Mouse (Mus musculus) left cerebral cortex, postnatal 25 days (tissue): ENCODE data around the gene Lrrc3c. TPM values are rescaled to one million over a fixed set of nuclear protein-coding genes. Genes with fewer than 3 reads are reported as not detected.

Source experiments
- DNase-seq, 2 experiments: peaks; one replicate each; pipeline ENCODE4 v3.0.0; 2022; ENCODE audit warnings: low spot score in 2 of 2, mixed read lengths in 1 of 2
- intact Hi-C: fragments of 180-260 bp; cut with DNase I; formaldehyde crosslinking; loops from one replicate; pipeline ENCODE4 v1.15.1; 2025
- total RNA-seq, 2 experiments: library from RNA; stranded (reverse); gene quantifications; 2 replicates each; pipeline ENCODE4 v1.2.3; 2021

Lrrc3c gene
- total RNA-seq: not detected

DNA sequence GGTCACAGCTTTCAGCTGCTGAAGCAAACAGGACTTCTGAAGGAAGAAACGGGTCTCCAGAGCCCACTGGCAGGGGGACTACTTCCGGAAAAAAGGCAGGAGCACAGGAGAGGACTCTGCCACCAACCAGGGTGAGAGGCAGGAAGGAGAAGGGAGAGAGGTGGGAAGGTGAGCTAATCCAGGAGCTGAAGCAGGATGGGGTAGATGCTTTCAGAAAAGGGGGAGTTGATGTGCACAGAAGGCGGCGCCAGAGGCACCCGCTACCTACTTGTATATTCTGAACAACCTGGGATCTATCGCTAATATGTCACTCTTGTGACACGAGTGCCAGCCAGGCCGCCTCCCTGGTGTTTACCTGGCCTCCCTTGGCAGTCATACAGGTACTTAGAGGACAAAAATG is at the start of gene Lrrc3c:
Gene Lrrc3c (plus strand): TSS at position 301 of the 400 bp plus-strand sequence.
- intact Hi-C loops: no loop called here
- no peak for DNase-seq

DNA sequence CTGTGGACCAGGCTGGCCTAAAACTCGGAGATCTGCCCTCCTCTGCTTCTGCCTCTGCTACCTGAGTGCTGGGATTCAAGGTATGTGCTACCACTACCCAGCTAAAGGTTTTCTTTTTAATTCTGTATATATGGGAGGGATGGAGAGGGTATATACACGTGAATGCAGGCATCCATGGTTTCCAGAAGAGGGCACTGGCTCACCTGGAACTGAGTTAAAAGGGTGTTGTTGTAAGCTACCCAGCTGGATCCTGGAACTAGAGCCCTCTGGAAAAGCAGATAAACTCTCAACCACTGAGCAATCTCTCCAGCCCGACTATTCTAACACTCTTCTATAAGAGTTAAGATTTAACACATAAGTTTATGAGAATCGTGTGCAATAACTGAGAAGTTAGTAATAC is 48.7 kb upstream of the Lrrc3c start:
- no peak for DNase-seq
- intact Hi-C loops: no loop called here

DNA sequence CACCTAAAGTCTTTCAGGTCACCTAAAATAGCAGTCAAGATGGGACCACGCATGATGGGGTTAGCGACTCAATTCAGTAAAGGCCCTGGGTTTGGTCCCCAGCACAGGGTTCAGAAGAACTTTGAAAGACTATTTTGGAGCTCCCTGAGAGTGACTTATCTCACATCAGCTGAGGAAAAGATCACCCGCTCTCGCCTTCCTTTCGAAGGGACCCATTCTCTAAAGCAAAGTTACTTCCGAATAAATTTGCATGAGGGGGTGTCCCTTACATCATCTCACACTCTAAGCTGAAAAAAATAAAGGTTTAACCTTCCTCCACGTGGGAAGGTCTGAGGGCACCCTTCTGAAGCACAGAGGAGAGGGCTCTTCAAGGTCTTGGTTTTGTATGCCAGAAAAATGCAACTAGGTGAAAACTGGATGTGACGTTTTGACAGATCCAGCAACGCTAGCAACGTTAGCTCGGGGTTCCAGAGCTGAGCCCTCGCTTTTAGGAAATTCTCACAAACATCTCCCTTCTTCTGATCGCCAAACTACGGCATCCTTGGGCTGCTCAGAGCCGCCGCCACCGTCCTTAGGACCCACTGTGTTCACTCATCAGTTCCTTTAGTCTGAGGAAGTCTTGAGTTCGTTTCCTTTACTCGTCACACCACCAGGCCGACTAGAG is 47.6 kb upstream of the Lrrc3c start:
- intact Hi-C loops: loop anchor here (2.0 kb wide), 1 partner anchor 36 kb away; the partner anchor contains the start of gene Ormdl3
- DNase-seq: peak in 1 of 2 experiments; percentile 1

DNA sequence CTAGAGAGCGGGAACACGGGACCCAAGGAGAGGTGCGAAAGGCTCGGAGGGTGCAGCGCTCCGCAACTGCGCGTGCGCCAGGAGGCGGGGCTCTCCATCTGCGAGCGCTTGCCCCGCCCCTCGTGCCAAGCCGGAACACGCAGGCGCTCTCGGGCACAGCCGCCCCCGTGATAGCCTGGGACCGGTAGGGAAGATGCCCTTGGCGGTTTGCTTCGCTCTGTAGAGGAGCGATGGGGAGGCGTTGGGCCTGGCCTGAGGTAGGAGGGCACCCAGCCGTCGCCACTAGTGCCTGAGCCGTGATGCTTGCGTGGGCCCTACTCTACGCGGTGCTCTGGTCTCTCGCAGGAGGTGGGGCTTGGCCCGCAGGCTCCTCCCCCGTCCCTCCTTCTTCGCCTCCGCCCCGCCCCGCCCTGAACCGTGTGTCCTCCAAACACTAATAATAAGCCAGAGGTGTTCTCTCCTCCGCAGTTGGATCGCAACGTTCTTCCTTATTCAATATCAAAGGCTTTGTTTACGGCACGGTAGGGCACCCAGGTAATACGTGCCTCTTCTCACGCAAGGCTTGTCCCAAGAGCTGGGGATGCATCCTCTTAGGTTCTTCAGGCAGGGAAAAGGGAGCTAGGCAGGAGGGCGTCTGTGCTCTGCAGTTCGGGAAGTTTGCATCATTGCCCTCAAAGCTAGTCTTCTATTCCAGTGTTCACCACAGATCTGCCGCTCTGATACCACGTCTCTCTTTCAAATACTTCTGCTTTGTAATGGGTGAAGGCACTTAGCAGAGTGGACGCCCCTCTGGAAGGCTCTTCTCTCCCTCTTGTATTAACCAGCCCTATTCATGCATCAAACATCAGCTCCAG is 46.9 kb upstream of the Lrrc3c start, which contains the start of gene Zpbp2:
Gene Zpbp2 (plus strand): TSS at position 123 of the 854 bp plus-strand sequence.
- intact Hi-C loops: loop anchor here (2.0 kb wide), 1 partner anchor 36 kb away; the partner anchor contains the start of gene Ormdl3
- peak; percentile 94 for DNase-seq

DNA sequence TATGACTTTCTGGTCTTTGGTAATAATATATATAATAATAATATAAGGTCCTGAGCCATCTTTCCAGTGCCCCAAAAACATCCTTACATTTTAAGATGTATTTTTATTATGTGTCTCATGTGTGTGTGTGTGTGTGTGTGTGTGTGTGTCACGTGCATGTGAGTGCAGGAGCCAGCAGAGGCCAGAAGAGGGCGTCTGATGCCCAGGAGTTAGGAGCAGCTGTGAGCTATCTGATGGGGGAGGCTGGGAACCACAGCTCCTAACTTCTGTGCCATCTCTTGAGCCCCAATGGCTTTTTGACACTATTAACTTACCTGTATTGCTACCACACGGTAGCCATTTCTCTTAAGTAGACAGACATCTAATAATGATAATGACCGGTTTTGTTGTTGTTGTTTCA is 44.1 kb upstream of the Lrrc3c start:
- intact Hi-C loops: no loop called here
- DNase-seq: no peak

DNA sequence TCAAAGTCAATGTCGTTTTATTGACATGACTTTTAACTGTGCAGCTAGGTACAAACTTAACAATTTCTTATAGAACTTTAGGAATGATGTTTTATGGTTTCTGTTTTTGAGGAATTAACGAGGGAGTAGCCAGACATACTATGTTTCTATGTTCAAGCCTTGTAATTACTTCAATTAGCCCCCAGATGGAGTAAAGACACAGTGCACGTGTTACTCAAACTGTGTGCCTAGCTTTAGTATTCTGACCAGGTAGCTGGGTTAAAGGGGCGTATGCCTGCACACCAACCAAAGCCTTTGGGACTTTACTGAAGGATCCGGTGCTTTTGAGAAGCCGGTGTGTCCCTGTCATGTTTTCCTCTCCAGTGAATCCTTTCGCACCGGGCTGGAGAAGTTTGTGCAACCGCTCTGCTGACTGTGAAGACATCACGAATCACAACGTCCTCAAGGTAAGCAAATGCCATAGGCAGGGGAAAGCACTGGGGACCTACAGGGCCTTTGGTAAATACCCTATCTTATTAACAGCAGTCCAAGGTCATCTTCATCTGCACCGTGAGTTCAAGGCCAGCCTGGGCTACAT is 42.9 kb upstream of the Lrrc3c start:
- intact Hi-C loops: no loop called here

DNA sequence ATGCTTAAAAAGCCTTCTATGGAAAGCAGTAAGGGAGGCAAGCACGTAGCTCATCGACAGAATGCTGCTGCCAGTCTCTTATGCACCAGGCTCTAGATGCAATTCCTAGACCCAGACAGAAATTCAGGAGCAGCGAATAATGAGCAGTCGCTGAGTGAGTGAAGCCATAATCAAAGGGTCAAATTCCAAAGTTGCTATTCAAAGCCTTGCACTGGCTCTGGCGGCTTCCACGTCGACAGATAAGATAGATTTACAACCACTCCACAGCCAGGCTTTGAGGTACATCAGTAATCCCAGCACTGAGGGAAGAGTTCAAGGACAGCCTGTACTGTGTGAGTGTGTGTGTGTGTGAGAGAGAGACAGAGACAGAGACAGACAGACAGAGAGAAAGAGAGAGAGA is 37.1 kb upstream of the Lrrc3c start:
- intact Hi-C loops: no loop called here
- no peak for DNase-seq

More for the DNA sequence above, 42.9 kb upstream of the Lrrc3c start:
- DNase-seq: no peak

DNA sequence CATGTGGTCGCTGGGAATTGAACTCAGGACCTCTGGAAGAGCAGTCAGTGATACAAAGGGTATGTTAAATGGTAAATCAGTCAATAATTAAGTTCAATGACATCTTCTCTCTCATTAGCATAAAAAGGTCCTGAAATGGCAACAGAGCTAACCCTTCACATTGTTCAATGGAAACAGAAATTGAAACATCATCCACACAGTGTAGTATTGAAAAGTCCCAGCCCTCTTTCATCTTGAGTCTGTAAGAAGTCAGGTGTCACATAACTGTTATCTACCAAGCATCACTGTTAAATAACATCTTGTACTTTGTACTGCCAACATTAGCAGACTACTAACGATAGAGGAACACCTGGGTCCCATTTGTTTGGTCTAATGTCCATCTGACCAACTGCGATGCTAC is 35.1 kb upstream of the Lrrc3c start:
- intact Hi-C loops: no loop called here
- DNase-seq: no peak

DNA sequence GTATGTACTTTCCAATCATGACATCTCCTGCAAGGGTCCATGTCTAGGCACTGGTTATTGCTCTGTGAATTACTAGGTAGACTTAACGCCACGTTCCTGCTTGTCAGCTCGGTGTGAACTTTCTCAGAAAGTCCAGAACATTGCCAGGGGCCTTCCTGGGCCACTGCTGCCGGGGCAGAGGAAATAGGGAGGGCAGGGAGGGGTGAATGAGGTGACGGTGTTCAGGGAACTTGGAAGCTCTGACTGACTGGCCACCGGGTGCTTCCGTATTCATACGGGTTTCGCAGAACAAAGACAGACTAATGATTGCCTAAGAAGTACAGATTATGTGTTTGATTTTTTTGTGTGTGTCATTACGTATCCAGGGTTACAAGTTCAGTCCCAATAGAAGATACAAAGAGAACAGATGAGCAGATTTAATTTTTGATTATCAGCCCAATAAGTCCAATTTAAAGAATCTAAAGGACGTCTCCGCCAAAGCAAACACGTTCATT is 34.1 kb upstream of the Lrrc3c start:
- intact Hi-C loops: no loop called here

DNA sequence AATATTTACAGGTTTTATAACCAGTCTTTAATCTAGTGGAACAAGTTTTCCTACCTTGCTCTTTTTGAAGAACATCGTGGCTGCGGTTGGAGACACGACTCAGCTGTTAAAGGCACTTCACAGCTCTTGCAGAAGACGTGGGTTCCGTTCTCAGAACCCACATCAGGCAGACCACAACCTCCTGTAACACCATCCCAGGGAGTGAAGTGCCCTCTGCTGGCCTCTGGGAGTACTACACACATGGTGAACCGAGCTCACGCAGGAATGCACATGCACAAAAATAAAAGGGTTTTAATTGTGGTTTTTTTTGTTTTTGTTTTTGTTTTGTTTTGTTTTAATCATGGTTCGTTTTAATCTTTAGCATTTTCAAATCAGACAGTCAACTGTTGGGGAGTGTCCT is 29.8 kb upstream of the Lrrc3c start:
- intact Hi-C loops: no loop called here
- DNase-seq: no peak

More for the DNA sequence above, 34.1 kb upstream of the Lrrc3c start:
- DNase-seq: no peak

DNA sequence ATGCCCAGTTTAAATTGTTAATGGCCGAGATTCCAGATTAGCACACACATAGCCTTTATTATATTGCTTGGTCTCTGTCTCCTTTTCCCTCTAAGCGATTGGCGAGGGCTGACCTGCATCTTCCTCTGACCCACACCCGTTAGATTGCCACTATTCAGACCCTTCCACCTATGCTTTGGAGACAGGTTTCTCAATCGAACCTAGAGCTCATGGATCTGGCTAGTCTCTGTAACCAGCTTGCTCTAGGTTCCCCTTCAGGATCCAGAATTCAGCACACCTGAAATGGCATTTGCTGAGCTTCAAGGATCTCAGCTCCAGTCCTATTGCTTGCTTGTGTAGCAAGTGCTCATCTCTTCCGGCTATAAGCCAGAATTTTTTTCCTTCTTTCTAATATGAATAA is 28.6 kb upstream of the Lrrc3c start:
- intact Hi-C loops: no loop called here
- DNase-seq: no peak

DNA sequence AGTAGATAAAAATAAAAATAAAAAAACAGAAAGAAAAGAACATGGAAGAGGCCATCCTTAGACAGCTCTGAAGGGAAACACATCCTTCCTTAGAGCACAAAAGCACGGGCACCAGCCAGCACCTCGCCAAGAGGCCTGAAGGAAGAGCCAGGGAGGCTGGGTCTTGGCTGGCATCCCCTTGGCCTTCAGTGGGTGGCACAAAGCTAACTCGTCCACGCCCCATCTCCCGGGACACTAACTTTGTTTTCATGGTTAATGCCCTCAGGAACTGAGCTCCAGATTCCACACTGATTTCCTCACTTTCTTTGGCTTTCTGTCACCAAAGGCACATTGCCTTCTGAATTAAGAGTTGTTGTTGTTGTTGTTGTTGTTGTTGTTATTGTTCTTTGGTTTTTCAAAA is 20.3 kb upstream of the Lrrc3c start:
- intact Hi-C loops: no loop called here
- DNase-seq: no peak

DNA sequence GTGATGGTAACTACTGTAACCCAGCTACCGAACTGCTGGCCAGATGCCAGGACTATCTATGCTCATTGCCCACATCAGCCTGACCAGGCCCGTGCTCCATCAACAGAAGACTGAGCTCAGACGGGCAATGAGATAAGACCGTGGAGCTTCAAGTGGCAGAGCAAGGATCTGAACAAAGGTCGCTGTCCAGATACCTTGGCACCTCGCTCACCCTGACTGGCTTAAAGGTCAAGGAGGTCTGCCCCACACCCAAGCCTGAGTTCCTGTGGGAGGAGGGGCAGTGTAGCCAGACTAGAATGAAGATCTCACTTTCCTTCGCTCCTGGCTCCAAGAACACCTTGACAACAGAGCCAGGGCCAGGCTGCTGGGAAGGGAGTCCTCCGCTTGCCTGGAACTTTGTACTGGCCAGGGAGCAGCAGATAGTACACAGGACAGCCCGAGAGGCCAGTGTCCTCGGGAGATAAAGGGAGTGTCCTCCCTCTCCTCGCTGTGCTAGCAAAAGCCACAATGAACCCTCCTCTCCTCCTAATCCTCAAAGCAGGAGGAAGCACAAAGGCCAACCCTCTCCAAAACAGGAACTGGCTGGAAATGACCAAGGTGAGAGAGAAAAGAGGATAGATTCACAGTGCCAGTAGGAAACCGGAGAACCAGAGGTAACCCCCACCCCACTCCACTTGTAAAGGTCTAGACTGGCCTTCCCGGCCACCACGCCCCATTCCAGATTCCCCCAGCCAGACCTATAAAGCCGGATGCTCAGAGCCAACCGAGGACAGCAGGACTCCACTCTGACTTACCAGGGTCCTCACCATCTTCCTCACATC is 17.6 kb upstream of the Lrrc3c start:
- no peak for DNase-seq
- intact Hi-C loops: no loop called here

DNA sequence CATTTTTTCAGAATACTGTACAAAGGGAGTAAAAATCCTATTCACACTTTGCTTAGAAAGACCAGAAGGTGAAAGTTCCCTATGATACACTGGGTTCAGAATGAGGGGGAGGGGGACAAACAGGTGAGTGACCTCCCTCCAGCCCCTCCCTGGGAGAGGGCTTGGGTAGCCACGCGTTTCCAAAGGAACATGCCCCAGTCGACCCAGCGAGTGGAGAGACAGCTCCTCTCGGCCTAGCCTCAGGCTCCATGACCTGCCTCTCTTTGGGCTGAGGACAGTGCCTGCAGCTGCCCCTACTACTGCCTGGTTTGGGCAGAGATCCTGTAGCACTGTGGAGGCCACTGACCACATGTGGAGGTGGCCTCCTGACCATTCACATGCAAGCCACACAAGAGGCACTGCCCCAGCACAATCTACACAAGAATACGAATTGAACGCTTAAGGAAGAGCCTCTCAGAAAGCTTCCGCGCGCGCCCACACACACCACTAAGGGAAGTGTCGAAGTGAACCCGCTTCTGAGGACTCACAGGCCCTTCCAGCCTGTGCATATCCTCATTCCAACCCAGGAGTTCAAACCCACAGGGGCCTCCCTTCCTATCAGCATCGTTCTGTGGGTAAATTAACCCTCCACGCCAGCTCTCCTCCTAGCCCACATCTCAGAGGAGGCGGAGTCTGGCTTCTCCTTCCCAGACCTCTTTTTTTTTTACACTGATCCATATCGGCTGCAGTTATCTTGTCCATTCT is 16.6 kb upstream of the Lrrc3c start:
- intact Hi-C loops: no loop called here
- no peak for DNase-seq

DNA sequence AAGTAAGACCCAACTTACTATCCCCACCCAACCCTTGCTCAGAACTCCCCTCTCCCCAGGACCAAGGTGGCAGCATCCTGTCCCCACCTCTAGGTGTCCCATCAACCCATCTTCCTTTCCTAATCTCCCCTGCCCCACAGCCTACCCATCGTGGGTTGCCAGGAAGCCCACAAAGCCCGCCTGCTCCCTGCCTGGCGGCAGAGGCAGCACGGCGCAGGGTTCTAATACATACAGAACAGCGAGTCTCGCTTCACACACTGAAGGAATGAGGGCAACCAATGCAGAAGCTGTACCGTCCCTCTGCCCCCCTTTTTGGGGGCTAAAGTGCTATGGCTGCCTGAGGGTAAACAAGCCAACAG is 16.1 kb upstream of the Lrrc3c start:
- intact Hi-C loops: no loop called here

DNA sequence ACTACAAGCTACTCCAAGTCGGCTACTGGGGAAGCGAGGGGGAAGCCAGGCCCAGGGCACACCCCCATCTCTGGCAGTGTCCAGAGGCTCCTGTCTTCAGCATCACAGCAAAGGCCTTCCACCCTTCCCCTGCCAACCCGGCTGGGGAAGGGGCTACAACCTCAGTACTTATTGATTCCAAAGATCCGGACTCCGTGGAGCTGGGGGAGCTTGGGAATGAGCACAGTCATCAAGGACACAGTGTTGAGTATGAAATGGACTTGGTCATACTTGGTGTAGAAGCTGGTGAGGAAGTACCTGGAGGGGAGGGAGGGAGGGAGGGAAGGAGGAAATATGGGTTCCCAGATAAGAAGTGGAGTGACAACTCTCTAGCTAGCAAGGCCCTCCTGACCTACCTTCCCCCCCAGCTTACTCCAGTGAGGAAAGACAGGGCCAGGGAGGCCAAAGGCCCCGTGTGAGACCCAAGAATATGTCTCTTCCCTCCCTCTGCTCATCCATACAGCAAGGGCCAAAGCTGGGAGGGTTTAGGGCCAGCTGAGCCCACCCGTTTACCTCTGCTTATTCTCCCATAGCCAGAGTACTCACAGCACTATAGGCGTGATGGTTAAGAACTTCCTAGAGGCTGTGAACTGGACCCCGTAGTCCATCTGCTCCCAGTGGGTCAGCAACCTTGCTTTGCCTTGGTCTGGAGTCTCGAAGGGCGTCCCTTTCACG is 15.4 kb upstream of the Lrrc3c start:
- DNase-seq: no peak
- intact Hi-C loops: no loop called here

More for the DNA sequence above, 16.1 kb upstream of the Lrrc3c start:
- no peak for DNase-seq

DNA sequence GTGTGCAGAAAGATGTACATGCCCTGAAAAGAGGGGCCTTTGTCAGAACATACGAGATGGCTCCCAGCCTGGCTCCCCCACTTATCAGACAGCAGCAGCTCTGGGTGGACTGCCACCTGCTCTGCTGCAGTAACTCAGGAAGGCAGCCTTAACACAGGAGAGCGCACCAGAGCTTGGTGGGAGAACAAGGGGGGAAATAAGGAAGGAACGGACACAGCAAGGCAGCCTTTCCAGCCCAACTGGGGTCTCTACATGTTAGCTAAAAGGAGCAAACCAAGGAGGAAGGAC is 14.9 kb upstream of the Lrrc3c start:
- no peak for DNase-seq
- intact Hi-C loops: no loop called here

DNA sequence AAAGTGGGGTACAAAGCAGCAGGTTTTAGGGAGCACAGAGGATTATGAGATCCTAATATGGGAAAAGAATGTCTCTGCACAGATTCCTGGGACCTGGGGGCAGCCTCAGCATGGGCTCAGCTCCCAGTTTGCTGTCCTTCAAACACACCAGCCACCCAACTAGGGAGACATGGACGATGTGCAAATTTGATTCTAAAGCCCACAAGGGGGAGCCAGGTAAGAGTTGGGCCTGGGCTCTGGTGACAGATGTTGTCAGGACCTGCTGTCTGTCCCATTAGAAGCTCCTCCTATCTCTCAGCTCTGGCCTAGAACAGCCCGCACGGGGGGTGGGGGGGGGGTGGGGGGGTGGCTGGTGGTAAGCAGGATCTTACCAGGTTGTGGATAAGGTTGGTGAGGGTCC is 14.5 kb upstream of the Lrrc3c start:
- DNase-seq: no peak
- intact Hi-C loops: no loop called here

DNA sequence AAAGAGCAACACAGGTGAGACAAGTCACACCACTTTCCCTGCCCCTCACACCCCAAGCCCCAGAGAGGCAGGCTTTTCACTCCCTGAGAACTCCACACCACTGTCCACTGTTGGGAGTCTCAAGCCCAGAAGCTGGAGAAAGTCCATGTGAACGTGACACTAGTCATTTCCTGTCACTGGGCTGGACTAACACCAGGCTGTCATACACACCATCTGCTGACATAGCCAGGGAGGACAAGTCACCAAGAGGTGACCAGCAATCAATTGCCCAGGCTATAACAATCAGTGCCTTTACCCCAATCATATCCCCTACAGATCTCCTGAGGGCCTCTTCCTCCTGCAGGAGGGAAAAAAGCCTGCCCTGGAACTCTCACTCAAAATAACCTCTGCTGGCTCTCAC is 13.9 kb upstream of the Lrrc3c start:
- DNase-seq: no peak
- intact Hi-C loops: no loop called here
